Mouse (Mus musculus) gastrocnemius, adult 8-10 months (tissue): Measurements from ENCODE around the gene Kcna6. TPM values are rescaled to one million over a fixed set of nuclear protein-coding genes. Genes with fewer than 3 reads are reported as not detected.

ENCODE experiments used
- DNase-seq, 2 experiments: peaks; one replicate each; pipeline ENCODE4 v3.0.0; 2022; ENCODE audit warnings: low spot score in 2 of 2
- total RNA-seq, 4 experiments: library from RNA; stranded (reverse); gene quantifications; 2 replicates each; pipeline ENCODE4 v1.2.4; 2022

The Kcna6 gene
- total RNA-seq, 4 experiments from 2014 or later = 0.15 to 0.51 (median 0.31) TPM

DNA sequence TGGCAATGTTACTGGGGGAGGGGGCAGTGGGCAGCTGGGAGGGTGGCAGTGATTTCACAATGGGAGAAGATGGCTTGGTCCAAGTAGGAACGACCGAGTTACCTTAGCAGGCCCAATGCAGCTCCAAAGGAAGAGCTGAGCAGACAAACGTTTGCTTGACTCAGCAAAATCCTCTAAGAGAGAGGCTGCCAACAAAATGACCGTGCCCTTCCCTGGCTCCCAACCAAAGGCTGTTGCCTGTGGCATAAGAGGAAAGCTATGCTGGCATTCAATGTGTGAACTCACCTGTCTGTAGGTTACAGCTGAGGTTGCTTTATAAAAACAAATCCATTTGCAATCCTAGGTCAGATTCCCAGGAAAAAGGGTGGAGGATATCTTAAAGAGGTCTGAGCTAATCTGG, 3.5 kb downstream of the Kcna6 start:
- DNase-seq = no peak

GRCm38 (mm10) chr6:126735806-126736205, 4.7 kb downstream of the Kcna6 start:
- no peak for DNase-seq

- DNase-seq = no peak
These were observed 7.8 kb downstream of the Kcna6 start for GRCm38 (mm10) chr6:126732645-126733044.

GRCm38 (mm10) chr6:126728803-126729202, 11.7 kb downstream of the Kcna6 start:
- no peak for DNase-seq

DNA sequence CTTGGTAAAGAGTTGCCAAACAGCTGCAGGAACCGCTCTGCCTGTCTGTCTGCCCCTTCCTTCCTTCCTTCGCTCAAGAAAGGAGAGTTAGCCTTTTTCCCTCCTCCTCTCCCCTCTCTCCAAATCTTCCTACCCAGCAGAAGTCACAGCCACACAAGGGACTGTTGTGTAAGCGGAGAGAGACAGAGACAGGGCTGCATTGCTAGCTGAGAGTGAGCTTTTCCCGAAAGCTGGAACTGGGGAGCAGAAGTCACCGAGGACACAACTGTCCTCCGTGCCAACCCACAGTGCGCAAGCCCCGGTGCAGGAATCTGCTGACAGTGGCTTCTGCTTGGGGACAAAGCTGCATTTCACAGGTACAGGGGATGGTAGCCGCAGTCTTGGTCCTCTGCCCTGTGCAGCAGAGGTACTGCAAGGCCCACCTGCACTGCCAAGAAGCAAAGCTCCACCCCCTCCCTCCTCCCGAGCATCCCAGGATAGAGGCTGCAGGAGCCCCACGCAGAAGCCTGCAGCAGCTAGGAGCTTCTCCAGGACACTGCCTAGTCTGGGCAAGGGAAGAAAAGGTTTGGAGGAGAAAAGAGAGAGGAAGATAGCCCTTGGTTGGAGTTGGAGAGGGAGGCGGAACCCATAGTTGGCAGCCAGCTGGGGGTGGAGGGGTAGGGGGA, 21.9 kb downstream of the Kcna6 start:
- DNase-seq = no peak

DNA sequence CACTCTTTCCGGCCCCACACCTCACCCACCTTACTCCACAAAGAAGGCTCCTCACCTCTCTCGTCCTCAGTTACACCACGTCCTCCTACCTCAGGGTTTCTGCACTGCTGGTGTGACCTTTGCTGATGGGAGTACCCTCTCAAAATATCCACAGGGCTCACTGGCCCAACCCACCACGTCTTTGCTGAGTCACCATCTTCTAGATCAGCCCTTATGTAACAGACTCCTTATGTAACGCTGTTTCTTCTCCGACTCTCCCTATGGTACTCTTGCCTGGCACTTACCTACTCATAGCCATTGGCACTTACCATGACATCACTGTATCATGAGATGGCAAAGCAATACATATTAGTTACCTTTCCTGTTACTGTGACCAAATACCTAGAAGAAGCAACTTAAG, 27.9 kb downstream of the Kcna6 start:
- DNase-seq = no peak

DNA sequence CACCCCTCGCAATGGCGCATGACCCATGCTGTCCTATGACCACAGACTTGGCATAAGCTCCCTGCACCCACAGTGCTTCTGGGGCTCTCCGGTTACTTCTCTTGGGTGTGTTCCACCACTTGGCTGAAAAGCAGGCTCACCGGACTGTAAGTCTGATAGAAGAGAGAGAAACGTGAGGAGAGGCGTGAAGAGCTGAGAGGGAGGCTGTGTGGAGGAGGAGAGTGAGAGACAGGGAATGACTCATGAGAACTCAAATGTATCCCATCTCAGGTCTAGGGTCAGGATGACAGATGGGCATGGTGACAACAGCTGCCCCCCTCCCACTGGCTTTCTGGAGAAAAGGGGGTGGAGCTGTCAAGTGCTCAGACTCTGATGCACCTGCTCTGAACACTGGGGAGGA, 34.5 kb downstream of the Kcna6 start:
- no peak for DNase-seq

GRCm38 (mm10) chr6:126704430-126704829, 36.0 kb downstream of the Kcna6 start:
- no peak for DNase-seq

DNA sequence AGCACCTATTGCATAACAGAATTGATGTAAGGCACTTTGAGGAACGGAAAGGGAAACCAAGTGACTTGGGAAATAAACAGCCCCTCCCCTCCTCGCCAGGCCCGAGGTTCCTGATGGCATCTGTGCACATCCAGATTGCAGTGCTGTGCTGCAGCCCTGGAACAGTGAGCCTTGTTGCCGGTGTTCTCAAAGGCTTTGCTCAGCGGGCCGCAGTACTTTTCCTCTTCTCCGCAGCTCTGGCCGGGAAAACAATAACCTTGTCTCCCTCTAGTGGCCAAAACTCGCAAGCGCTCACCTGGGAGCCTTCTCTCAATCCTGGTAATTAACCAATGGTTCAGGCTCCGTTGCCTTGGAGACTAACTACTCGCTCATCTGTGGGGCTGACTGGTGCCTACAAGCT, 38.4 kb downstream of the Kcna6 start:
- peak; percentile 27 to 29 for DNase-seq

- no peak for DNase-seq
These were observed 39.3 kb downstream of the Kcna6 start for GRCm38 (mm10) chr6:126701196-126701595.

DNA sequence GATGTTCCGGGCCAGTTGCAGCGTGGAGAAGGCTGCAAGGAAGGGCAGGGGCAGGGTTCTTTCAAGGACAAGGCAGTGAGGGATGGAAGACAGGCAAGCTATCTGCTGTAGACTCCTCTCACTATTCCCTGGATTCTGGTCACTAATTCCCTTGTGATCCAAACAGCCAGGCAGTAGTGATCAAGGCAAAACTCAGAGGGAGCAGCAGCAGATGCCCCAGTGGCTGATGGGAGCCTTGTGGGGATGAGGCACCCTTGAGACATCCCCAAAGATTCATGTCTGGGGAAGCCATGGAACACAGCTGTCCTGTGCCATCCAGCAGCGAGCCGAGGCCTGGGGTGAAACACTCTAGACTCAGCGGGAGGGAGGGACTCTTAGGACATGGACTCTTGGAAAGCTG, 40.5 kb downstream of the Kcna6 start:
- DNase-seq = no peak

DNA sequence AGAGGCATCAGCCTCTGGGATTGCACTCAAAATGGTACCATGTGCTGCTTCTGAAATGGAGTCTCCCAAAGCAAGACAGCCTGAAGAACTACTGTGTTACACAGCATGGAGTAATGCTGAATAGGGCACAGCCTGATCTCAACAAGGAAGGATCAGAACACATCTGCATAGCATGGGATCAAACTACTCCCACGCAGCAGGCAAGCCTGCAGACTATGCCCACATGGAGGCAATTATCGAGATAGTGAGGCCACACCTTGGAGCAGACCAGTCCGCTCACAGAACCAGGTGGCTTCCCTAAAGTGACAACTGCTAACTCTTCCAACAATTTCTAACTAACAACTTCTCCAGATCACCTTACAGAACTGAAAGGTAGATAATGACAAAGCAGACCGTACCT, 53.4 kb downstream of the Kcna6 start:
- no peak for DNase-seq

DNA sequence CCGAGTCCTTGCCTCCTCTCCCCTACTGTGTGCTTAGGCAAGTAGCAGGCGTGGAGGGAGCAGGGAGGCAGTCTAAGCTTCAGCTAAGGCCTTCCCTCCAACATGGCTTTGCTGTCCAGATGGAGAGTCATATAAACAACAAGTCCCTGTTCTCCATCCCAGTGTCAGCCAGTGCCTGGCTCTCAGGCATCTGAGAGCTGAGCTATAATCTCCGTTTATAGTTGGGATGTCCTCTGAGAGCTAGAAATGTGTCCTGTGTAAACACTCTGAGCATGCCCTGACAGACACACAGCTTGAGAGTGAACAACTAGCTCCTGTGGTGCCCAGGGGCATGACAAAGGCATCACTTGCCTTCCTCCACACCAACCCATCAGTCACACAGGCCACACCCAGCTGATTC, 55.3 kb downstream of the Kcna6 start:
- no peak for DNase-seq

DNA sequence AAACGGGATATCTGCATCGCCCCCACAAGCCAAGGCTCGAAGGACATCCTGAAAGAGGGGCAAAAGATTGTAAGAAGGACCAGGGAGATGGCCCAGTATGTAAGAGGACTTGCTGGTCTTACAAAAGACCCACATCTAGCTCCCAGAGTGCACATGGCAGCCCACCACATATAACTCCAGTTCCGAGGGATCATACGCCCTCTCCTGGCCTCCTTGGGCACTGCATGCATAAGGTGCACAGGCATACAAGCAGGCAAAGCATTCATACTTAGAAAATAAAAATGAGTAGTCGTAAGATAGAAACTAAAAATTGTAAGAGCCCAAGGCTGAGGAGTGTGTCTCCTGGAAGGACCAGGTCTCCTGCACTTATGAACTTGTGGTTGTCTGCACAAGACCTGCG, 61.5 kb downstream of the Kcna6 start:
- DNase-seq = no peak

- DNase-seq = no peak
These were observed 73.5 kb downstream of the Kcna6 start for GRCm38 (mm10) chr6:126667001-126667400.

GRCm38 (mm10) chr6:126666091-126666490, 74.4 kb downstream of the Kcna6 start:
- no peak for DNase-seq

DNA sequence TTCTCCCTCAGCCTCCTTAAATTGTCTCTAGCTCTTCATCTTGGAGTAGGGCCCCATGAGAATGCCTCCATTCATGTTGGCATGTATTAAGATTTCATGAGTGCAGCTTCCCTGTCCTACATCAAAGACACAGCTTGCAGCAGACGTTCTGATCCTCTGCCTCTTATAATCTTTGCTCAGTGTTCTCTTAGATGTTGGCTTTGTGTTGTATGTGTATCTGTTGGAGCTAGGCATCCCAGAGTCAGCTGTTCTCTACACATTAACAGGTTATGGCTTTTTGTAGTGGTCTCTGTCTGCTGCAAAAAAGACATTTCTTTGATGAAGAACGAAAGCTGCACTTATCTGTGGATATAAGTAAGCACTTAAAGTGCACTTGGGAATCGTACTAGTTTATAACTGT, 75.9 kb downstream of the Kcna6 start:
- DNase-seq = no peak

Other genes with a start within 250 kb of the Kcna6 start
- 1 to 10 TPM; 3.3 to 3.9 (median 3.5) TPM for gene Kcna5, start 205.3 kb downstream of the Kcna6 start, total RNA-seq
- 1 to 10 TPM in 2 of 4 experiments, under 1 TPM in 2; 0.58 to 2.1 (median 1.0) TPM for gene Kcna1, start 94.3 kb downstream of the Kcna6 start, total RNA-seq
- 100 to 1,000 TPM; 288 to 328 (median 320) TPM for gene Ndufa9, start 108.5 kb upstream of the Kcna6 start, total RNA-seq
- gene Akap3, start 112.4 kb upstream of the Kcna6 start, total RNA-seq = not detected
- gene Dyrk4, start 181.2 kb upstream of the Kcna6 start, total RNA-seq = not detected
- gene Rad51ap1, start 198.9 kb upstream of the Kcna6 start, total RNA-seq = under 1 TPM in 2 of 4 experiments, not detected in 2; 0.52 to 0.90 TPM
- 1 to 10 TPM; 6.6 to 8.6 (median 7.8) TPM for gene D6Wsu163e, start 199.3 kb upstream of the Kcna6 start, total RNA-seq